Mouse (Mus musculus): Measurements from ENCODE around the gene Wdr6. TPM values are rescaled to one million over a fixed set of nuclear protein-coding genes. Genes with fewer than 3 reads are reported as not detected.
A peak's percentile ranks its signal among the peaks of the same experiment; 100 is the strongest.

The Wdr6 gene
- polyA plus RNA-seq, 1 experiment from 2014 or later = 3.1 TPM

- H3K4me3 ChIP-seq (ENCODE audit: inconsistent target) = no peak overlapping the region
- H3K27ac ChIP-seq = no peak overlapping the region
- 90% methylated on average over 14 of the region's 14 CpGs for WGBS (ENCODE audit: missing documents)
- H3K36me3 ChIP-seq (ENCODE audit: inconsistent target) = no peaks in the 10 kb centered on the region
- H3K79me2 ChIP-seq (ENCODE audit: inconsistent target) = no peaks in the 10 kb centered on the region
Measured at GRCm38 (mm10) chr9:108587571-108588180, 9.1 kb upstream of the Wdr6 start.

- H3K36me3 ChIP-seq (ENCODE audit: inconsistent target) = no peaks in the 10 kb centered on the region
- no peak overlapping the region for H3K4me3 ChIP-seq (ENCODE audit: inconsistent target)
- 94% methylated on average over 5 of the region's 5 CpGs for WGBS (ENCODE audit: missing documents)
- no peak overlapping the region for H3K27ac ChIP-seq
- H3K79me2 ChIP-seq (ENCODE audit: inconsistent target) = no peaks in the 10 kb centered on the region
Measured at GRCm38 (mm10) chr9:108579344-108579690, 778 bp upstream of the Wdr6 start.

- Histone ChIP-seq H3K36me3 (ENCODE audit: inconsistent target) (peaks cover 3% of the 10 kb centered on the region; the same call in 1 of the 2 replicates), H3K27ac (no peak overlapping the region), H3K4me3 (ENCODE audit: inconsistent target) (peak overlapping the region; percentile 56), H3K79me2 (ENCODE audit: inconsistent target) (no peaks in the 10 kb centered on the region)
- WGBS (ENCODE audit: missing documents) = 2% methylated on average over 24 of the region's 24 CpGs
Measured at GRCm38 (mm10) chr9:108577934-108578544, 500 bp downstream of the Wdr6 start.

- 85% methylated on average over 5 of the region's 6 CpGs for WGBS (ENCODE audit: missing documents)
- no peak overlapping the region for H3K27ac ChIP-seq
- no peaks in the 10 kb centered on the region for H3K79me2 ChIP-seq (ENCODE audit: inconsistent target)
- H3K4me3 ChIP-seq (ENCODE audit: inconsistent target) = no peak overlapping the region
- H3K36me3 ChIP-seq (ENCODE audit: inconsistent target) = peaks cover 13% of the 10 kb centered on the region
Measured at GRCm38 (mm10) chr9:108577025-108577424, 1.5 kb downstream of the Wdr6 start.

- H3K36me3 ChIP-seq (ENCODE audit: inconsistent target) = peaks cover 22% of the 10 kb centered on the region
- H3K4me3 ChIP-seq (ENCODE audit: inconsistent target) = no peak overlapping the region
- WGBS (ENCODE audit: missing documents) = 96% methylated on average over 26 of the region's 37 CpGs
- no peaks in the 10 kb centered on the region for H3K79me2 ChIP-seq (ENCODE audit: inconsistent target)
- no peak overlapping the region for H3K27ac ChIP-seq
Measured at GRCm38 (mm10) chr9:108575321-108576297, 2.9 kb downstream of the Wdr6 start.

- H3K36me3 ChIP-seq (ENCODE audit: inconsistent target) = peaks cover 22% of the 10 kb centered on the region
- no peak overlapping the region for H3K4me3 ChIP-seq (ENCODE audit: inconsistent target)
- H3K79me2 ChIP-seq (ENCODE audit: inconsistent target) = no peaks in the 10 kb centered on the region
- H3K27ac ChIP-seq = no peak overlapping the region
- WGBS (ENCODE audit: missing documents) = 77% methylated on average over 12 of the region's 12 CpGs
Measured at GRCm38 (mm10) chr9:108574921-108575320, 3.6 kb downstream of the Wdr6 start.

GRCm38 (mm10) chr9:108573774-108574690 is 4.5 kb downstream of the Wdr6 start:
- WGBS (ENCODE audit: missing documents) = 82% methylated on average over 25 of the region's 26 CpGs
- H3K36me3 ChIP-seq (ENCODE audit: inconsistent target) = peaks cover 22% of the 10 kb centered on the region
- no peak overlapping the region for H3K4me3 ChIP-seq (ENCODE audit: inconsistent target)
- no peak overlapping the region for H3K27ac ChIP-seq
- H3K79me2 ChIP-seq (ENCODE audit: inconsistent target) = no peaks in the 10 kb centered on the region

- WGBS (ENCODE audit: missing documents) = 89% methylated on average over 10 of the region's 10 CpGs
- H3K27ac ChIP-seq = no peak overlapping the region
- peaks cover 7% of the 10 kb centered on the region; the same call in 1 of the 2 replicates for H3K79me2 ChIP-seq (ENCODE audit: inconsistent target)
- H3K4me3 ChIP-seq (ENCODE audit: inconsistent target) = no peak overlapping the region
- peaks cover 22% of the 10 kb centered on the region for H3K36me3 ChIP-seq (ENCODE audit: inconsistent target)
Measured at GRCm38 (mm10) chr9:108572321-108572720, 6.2 kb downstream of the Wdr6 start.

- peaks cover 7% of the 10 kb centered on the region; the same call in 1 of the 2 replicates for H3K79me2 ChIP-seq (ENCODE audit: inconsistent target)
- H3K36me3 ChIP-seq (ENCODE audit: inconsistent target) = peaks cover 22% of the 10 kb centered on the region
- WGBS (ENCODE audit: missing documents) = 97% methylated on average over 16 of the region's 16 CpGs
- H3K4me3 ChIP-seq (ENCODE audit: inconsistent target) = no peak overlapping the region
- no peak overlapping the region for H3K27ac ChIP-seq
Measured at GRCm38 (mm10) chr9:108571401-108571973, 7.1 kb downstream of the Wdr6 start.

GRCm38 (mm10) chr9:108570207-108570896 is 8.2 kb downstream of the Wdr6 start:
- WGBS (ENCODE audit: missing documents) = 1% methylated on average over 40 of the region's 40 CpGs

GRCm38 (mm10) chr9:108569381-108570206 is 8.9 kb downstream of the Wdr6 start, which contains the start of gene Dalrd3:
Gene Dalrd3 (plus strand): TSS chr9:108569886.
- H3K4me3 ChIP-seq (ENCODE audit: inconsistent target) = peak within 1 kb of the TSS; percentile 86
- peaks cover 15% of the 10 kb centered on the region; the same call in 1 of the 2 replicates for H3K79me2 ChIP-seq (ENCODE audit: inconsistent target)
- H3K27ac ChIP-seq = peak within 1 kb of the TSS; percentile 94; the same call in 1 of the 2 replicates
- WGBS (ENCODE audit: missing documents) = 2% methylated on average over 42 of the region's 42 CpGs
- peaks cover 22% of the 10 kb centered on the region for H3K36me3 ChIP-seq (ENCODE audit: inconsistent target)

More at GRCm38 (mm10) chr9:108570207-108570896, 8.2 kb downstream of the Wdr6 start:
- peaks cover 22% of the 10 kb centered on the region for H3K36me3 ChIP-seq (ENCODE audit: inconsistent target)
- peak overlapping the region; percentile 4; the same call in 1 of the 2 replicates for H3K27ac ChIP-seq
- peaks cover 15% of the 10 kb centered on the region; the same call in 1 of the 2 replicates for H3K79me2 ChIP-seq (ENCODE audit: inconsistent target)
- H3K4me3 ChIP-seq (ENCODE audit: inconsistent target) = peak overlapping the region; percentile 50

GRCm38 (mm10) chr9:108568511-108568921 is 10.0 kb downstream of the Wdr6 start:
- peak overlapping the region; percentile 94 for H3K27ac ChIP-seq
- peaks cover 15% of the 10 kb centered on the region; the same call in 1 of the 2 replicates for H3K79me2 ChIP-seq (ENCODE audit: inconsistent target)
- 34% methylated on average over 14 of the region's 17 CpGs for WGBS (ENCODE audit: missing documents)
- peaks cover 31% of the 10 kb centered on the region for H3K36me3 ChIP-seq (ENCODE audit: inconsistent target)
- peak overlapping the region; percentile 86 for H3K4me3 ChIP-seq (ENCODE audit: inconsistent target)

Data from macrophage (primary cell).